Mouse (Mus musculus) left cerebral cortex, adult 8-10 months (tissue): ENCODE results near the gene Fam114a1. TPM values are rescaled to one million over a fixed set of nuclear protein-coding genes. Genes with fewer than 3 reads are reported as not detected.

Source experiments
- DNase-seq, 2 experiments: peaks; one replicate each; pipeline ENCODE4 v3.0.0; 2022; ENCODE audit warnings: low spot score in 2 of 2
- total RNA-seq, 4 experiments: library from RNA; stranded (reverse); gene quantifications; 2 replicates each; pipeline ENCODE4 v1.2.4; 2022

Gene Fam114a1
- total RNA-seq = 1 to 10 TPM; 5.9 to 8.2 (median 7.6) TPM

GRCm38 (mm10) chr5:64969861-64970771 is at the start of gene Fam114a1:
Gene Fam114a1, plus strand, starts transcription at chr5:64970071.
- DNase-seq = peak in 1 of 2 experiments; percentile 20

- DNase-seq = no peak
Measured at GRCm38 (mm10) chr5:64922891-64923381, 46.9 kb upstream of the Fam114a1 start.

- DNase-seq = no peak
Measured at GRCm38 (mm10) chr5:64932215-64932614, 37.7 kb upstream of the Fam114a1 start.

- no peak for DNase-seq
Measured at GRCm38 (mm10) chr5:64932775-64933174, 37.1 kb upstream of the Fam114a1 start.

GRCm38 (mm10) chr5:64951486-64951885 is 18.4 kb upstream of the Fam114a1 start:
- DNase-seq = no peak

- no peak for DNase-seq
Measured at GRCm38 (mm10) chr5:64954931-64955330, 14.9 kb upstream of the Fam114a1 start.

GRCm38 (mm10) chr5:64958991-64959842 is 10.7 kb upstream of the Fam114a1 start:
- no peak for DNase-seq

GRCm38 (mm10) chr5:64959843-64960230 is 10.0 kb upstream of the Fam114a1 start, which contains the start of gene Tlr6:
Gene Tlr6, minus strand, starts transcription at chr5:64960097.
- no peak for DNase-seq

- DNase-seq = no peak
Measured at GRCm38 (mm10) chr5:64960857-64961391, 8.9 kb upstream of the Fam114a1 start.

- DNase-seq = no peak
Measured at GRCm38 (mm10) chr5:64963271-64963670, 6.6 kb upstream of the Fam114a1 start.

GRCm38 (mm10) chr5:64963735-64964134 is 6.1 kb upstream of the Fam114a1 start:
- no peak for DNase-seq

- DNase-seq = no peak
Measured at GRCm38 (mm10) chr5:64968961-64969860, 660 bp upstream of the Fam114a1 start.

- no peak for DNase-seq
Measured at GRCm38 (mm10) chr5:64975121-64975520, 5.2 kb downstream of the Fam114a1 start.

- DNase-seq = no peak
Measured at GRCm38 (mm10) chr5:64977128-64977527, 7.3 kb downstream of the Fam114a1 start.

GRCm38 (mm10) chr5:64985971-64986370 is 16.1 kb downstream of the Fam114a1 start:
- DNase-seq = no peak

- no peak for DNase-seq
Measured at GRCm38 (mm10) chr5:64989940-64990339, 20.1 kb downstream of the Fam114a1 start.

- peak in 1 of 2 experiments; percentile 32 for DNase-seq
Measured at GRCm38 (mm10) chr5:64992540-64992939, 22.7 kb downstream of the Fam114a1 start.

- no peak for DNase-seq
Measured at GRCm38 (mm10) chr5:64995408-64995807, 25.5 kb downstream of the Fam114a1 start.

GRCm38 (mm10) chr5:65002940-65003824 is 33.3 kb downstream of the Fam114a1 start:
- DNase-seq = no peak
